In the genomic region with DNA sequence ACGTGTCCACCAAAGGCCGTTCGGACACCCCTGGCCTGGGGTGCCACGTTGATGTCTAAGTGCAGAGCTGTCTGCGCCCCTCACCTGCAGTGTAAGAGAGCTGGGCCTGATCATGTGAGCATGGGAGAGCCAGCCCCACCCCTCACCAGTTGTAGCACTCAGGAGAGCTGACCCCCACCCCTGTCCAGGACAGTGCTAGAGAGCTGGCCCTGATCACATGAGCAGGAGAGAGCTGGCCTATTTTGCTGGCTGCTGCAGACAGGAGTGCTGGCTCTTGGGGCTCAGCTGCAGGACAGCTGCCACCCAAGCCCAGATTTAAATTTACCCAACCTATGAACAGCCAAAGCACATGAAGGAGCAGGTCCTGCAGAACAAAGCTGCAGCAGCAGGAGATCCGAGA, we compare ENCODE assay signal across 20 mouse cellular contexts. TPM values are rescaled to one million over a fixed set of nuclear protein-coding genes. Genes with fewer than 3 reads are reported as not detected.
A peak's percentile ranks its signal among the peaks of the same experiment; 100 is the strongest.
DNase-seq lines count a peak whose midpoint lies in the region; ATAC-seq and TF ChIP-seq lines count a peak whose summit lies in the region.
"Had no signal": no experiment of that assay in that cellular context is flagged by ENCODE, and none has a peak within 500 bp of the region (broad histone marks: within the 10 kb centered on the region; RNA-seq: fewer than 3 reads in every experiment).

No protein-coding gene starts in this region.

- intact Hi-C loops in heart, postnatal 14 days (cut with DNase I) = no loop called here

- ATAC-seq in heart, embryonic 12.5 days (ENCODE audit: insufficient number of reproducible peaks, low FRiP score) = no peak
- ATAC-seq in stomach, embryonic 16.5 days (ENCODE audit: insufficient read depth, low FRiP score) = peak; percentile 25; the same call in 1 of the 2 replicates
- ATAC-seq in stomach, postnatal 0 days (ENCODE audit: low FRiP score, low TSS enrichment) = no peak
- peak; percentile 67 for ATAC-seq in midbrain, embryonic 13.5 days
- no peak for ATAC-seq in megakaryocyte progenitor cell, adult 5-6 weeks (replicated peaks; ENCODE audit: poor library complexity)
- no peak for ATAC-seq in erythroid progenitor cell, adult 5-6 weeks (replicated peaks; ENCODE audit: low FRiP score, poor library complexity, severe bottlenecking)
- ATAC-seq: forebrain, embryonic 14.5 days; intestine, embryonic 16.5 days; lung, postnatal 0 days had no signal

- no peak for DNase-seq in heart, postnatal 14 days
- DNase-seq in stomach, postnatal 0 days (ENCODE audit: low spot score) = no peak
- no peak for DNase-seq in embryo, embryonic 10 days (ENCODE audit: low spot score)
- DNase-seq: cerebellum, adult 11 months; cerebellum, postnatal 36 days; heart, adult 11 months; kidney, postnatal 10 days; liver, embryonic 13.5 days; thymus, postnatal 36 days had no signal

- H3K27me3 ChIP-seq in heart, embryonic 12.5 days (replicated peaks) = no peaks in the 10 kb centered on the region
- H3K27me3 ChIP-seq in stomach, embryonic 16.5 days (ENCODE audit: control insufficient read depth, insufficient read depth, low read length) = no peaks in the 10 kb centered on the region
- no peaks in the 10 kb centered on the region for H3K27me3 ChIP-seq in stomach, postnatal 0 days (ENCODE audit: control insufficient read depth, insufficient read depth, low read length)
- no peaks in the 10 kb centered on the region for H3K27me3 ChIP-seq in midbrain, embryonic 13.5 days
- H3K27me3 ChIP-seq: liver, embryonic 13.5 days; megakaryocyte, embryonic 14.5 days had no signal

- H3K36me3 ChIP-seq in heart, embryonic 12.5 days = peaks cover 19% of the 10 kb centered on the region
- H3K36me3 ChIP-seq in stomach, embryonic 16.5 days (ENCODE audit: control insufficient read depth, insufficient read depth, low read length) = no peaks in the 10 kb centered on the region
- no peaks in the 10 kb centered on the region; the same call in 1 of the 2 replicates for H3K36me3 ChIP-seq in stomach, postnatal 0 days (ENCODE audit: control insufficient read depth, insufficient read depth, low read length)
- no peaks in the 10 kb centered on the region; the same call in 1 of the 2 replicates for H3K36me3 ChIP-seq in midbrain, embryonic 13.5 days
- H3K36me3 ChIP-seq: liver, embryonic 13.5 days had no signal

- no peak for TF ChIP-seq CTCF in stomach, postnatal 0 days (IDR thresholded peaks at IDR 0.05; ENCODE audit: low read depth)

- peak overlapping the region; percentile 25; the same call in 1 of the 2 replicates for H3K27ac ChIP-seq in heart, embryonic 12.5 days (ENCODE audit: poor library complexity, severe bottlenecking)
- H3K27ac ChIP-seq in stomach, embryonic 16.5 days (ENCODE audit: low read length) = no peak overlapping the region
- H3K27ac ChIP-seq in stomach, postnatal 0 days (replicated peaks) = no peak overlapping the region
- H3K27ac ChIP-seq in midbrain, embryonic 13.5 days = no peak overlapping the region

- H3K9ac ChIP-seq in heart, embryonic 12.5 days = no peak overlapping the region
- no peak overlapping the region for H3K9ac ChIP-seq in stomach, embryonic 16.5 days (ENCODE audit: low read length)
- H3K9ac ChIP-seq in stomach, postnatal 0 days (ENCODE audit: low read length) = no peak overlapping the region
- no peak overlapping the region for H3K9ac ChIP-seq in midbrain, embryonic 13.5 days (replicated peaks)
- H3K9ac ChIP-seq: liver, embryonic 13.5 days had no signal

- 77% methylated on average over 6 of the region's 6 CpGs for WGBS in heart, embryonic 12.5 days
- 92% methylated on average over 6 of the region's 6 CpGs for WGBS in stomach, embryonic 16.5 days
- 87% methylated on average over 6 of the region's 6 CpGs for WGBS in stomach, postnatal 0 days
- WGBS in midbrain, embryonic 13.5 days = 88% methylated on average over 6 of the region's 6 CpGs

- peaks cover 45% of the 10 kb centered on the region for H3K4me1 ChIP-seq in heart, embryonic 12.5 days (replicated peaks)
- H3K4me1 ChIP-seq in stomach, embryonic 16.5 days (ENCODE audit: control insufficient read depth, insufficient read depth, low read length) = no peaks in the 10 kb centered on the region
- H3K4me1 ChIP-seq in stomach, postnatal 0 days (replicated peaks; ENCODE audit: control insufficient read depth, insufficient read depth) = no peaks in the 10 kb centered on the region
- peaks cover 14% of the 10 kb centered on the region; the same call in 1 of the 2 replicates for H3K4me1 ChIP-seq in midbrain, embryonic 13.5 days (replicated peaks)

- H3K4me3 ChIP-seq in heart, embryonic 12.5 days = no peak overlapping the region
- no peak overlapping the region for H3K4me3 ChIP-seq in stomach, embryonic 16.5 days (replicated peaks; ENCODE audit: low read length)
- no peak overlapping the region for H3K4me3 ChIP-seq in stomach, postnatal 0 days (ENCODE audit: low read depth, low read length)
- H3K4me3 ChIP-seq in midbrain, embryonic 13.5 days (replicated peaks) = no peak overlapping the region
- H3K4me3 ChIP-seq: liver, embryonic 13.5 days; megakaryocyte, embryonic 14.5 days had no signal

- no peak for TF ChIP-seq EP300 in stomach, postnatal 0 days (optimal IDR thresholded peaks at IDR 0.05)

- no peak overlapping the region for H3K4me2 ChIP-seq in heart, embryonic 12.5 days
- no peak overlapping the region for H3K4me2 ChIP-seq in stomach, embryonic 16.5 days (ENCODE audit: low read depth, low read length)
- no peak overlapping the region for H3K4me2 ChIP-seq in stomach, postnatal 0 days (replicated peaks; ENCODE audit: low read depth)
- H3K4me2 ChIP-seq in midbrain, embryonic 13.5 days (replicated peaks) = no peak overlapping the region
- H3K4me2 ChIP-seq: liver, embryonic 13.5 days had no signal

- no peaks in the 10 kb centered on the region for H3K9me3 ChIP-seq in heart, embryonic 12.5 days (replicated peaks)
- no peaks in the 10 kb centered on the region for H3K9me3 ChIP-seq in stomach, embryonic 16.5 days (replicated peaks; ENCODE audit: control insufficient read depth, low read length)
- H3K9me3 ChIP-seq in stomach, postnatal 0 days (ENCODE audit: control insufficient read depth, low read length) = no peaks in the 10 kb centered on the region
- no peaks in the 10 kb centered on the region for H3K9me3 ChIP-seq in midbrain, embryonic 13.5 days
- H3K9me3 ChIP-seq: liver, embryonic 13.5 days; megakaryocyte, embryonic 14.5 days had no signal

RNA-seq across cellular contexts. Expression of gene Fig4, which starts 57.6 kb away (rescaled TPM):
- 48.1 and 52.5 TPM in 2 replicates for polyA plus RNA-seq in heart, embryonic 12.5 days (2016; fragmentation: Nextera tagmentation; extraction: Ambion mirVana)
- total RNA-seq in heart, postnatal 14 days (2021) = 10 to 100 TPM; 22.6 to 24.3 TPM
- 14.9 and 15.4 TPM in 2 replicates for polyA plus RNA-seq in stomach, embryonic 16.5 days (2015; fragmentation: Nextera tagmentation; extraction: Ambion mirVana)
- polyA plus RNA-seq in stomach, postnatal 0 days (2015; fragmentation: Nextera tagmentation; extraction: Ambion mirVana) = 10.1 and 11.4 TPM in 2 replicates
- 25.9 and 27.9 TPM in 2 replicates for polyA plus RNA-seq in midbrain, embryonic 13.5 days (2015; fragmentation: Nextera tagmentation; extraction: Ambion mirVana)
- 25.5 and 27.1 TPM in 2 replicates for total RNA-seq in megakaryocyte progenitor cell, adult 5-6 weeks (2015)
- total RNA-seq in megakaryocyte progenitor cell, adult 5-6 weeks (2017) = 27.9 and 32.7 TPM in 2 replicates
- total RNA-seq in erythroid progenitor cell, adult 5-6 weeks (2015; ENCODE audit: low replicate concordance) = 14.1 and 18.0 TPM in 2 replicates
- 13.7 and 15.4 TPM in 2 replicates for total RNA-seq in erythroid progenitor cell, adult 5-6 weeks (2017; ENCODE audit: low replicate concordance)

RNA-seq across cellular contexts. Expression of gene Ak9, which starts 58.3 kb away (rescaled TPM):
- 0.14 and 0.26 TPM in 2 replicates for polyA plus RNA-seq in heart, embryonic 12.5 days (2016; fragmentation: Nextera tagmentation; extraction: Ambion mirVana)
- total RNA-seq in heart, postnatal 14 days (2021) = under 1 TPM; 0.05 to 0.07 TPM
- not detected in 2 replicates for polyA plus RNA-seq in stomach, embryonic 16.5 days (2015; fragmentation: Nextera tagmentation; extraction: Ambion mirVana)
- polyA plus RNA-seq in stomach, postnatal 0 days (2015; fragmentation: Nextera tagmentation; extraction: Ambion mirVana) = 0.01 TPM in 1 of 2 replicates, not detected in the other
- polyA plus RNA-seq in midbrain, embryonic 13.5 days (2015; fragmentation: Nextera tagmentation; extraction: Ambion mirVana) = 0.10 and 0.17 TPM in 2 replicates
- total RNA-seq in megakaryocyte progenitor cell, adult 5-6 weeks (2015) = not detected in 2 replicates
- total RNA-seq in megakaryocyte progenitor cell, adult 5-6 weeks (2017) = 0.03 TPM in 1 of 2 replicates, not detected in the other
- total RNA-seq in erythroid progenitor cell, adult 5-6 weeks (2015; ENCODE audit: low replicate concordance) = not detected in 2 replicates
- total RNA-seq in erythroid progenitor cell, adult 5-6 weeks (2017; ENCODE audit: low replicate concordance) = 0.13 TPM in 1 of 2 replicates, not detected in the other
- total RNA-seq: gastrocnemius, adult 18-20 months; heart, postnatal 25 days had no signal
- polyA plus RNA-seq: liver, embryonic 13.5 days had no signal

Comparison
In these comparisons a context has a peak if more than half of its experiments do, and no peak if none do; other contexts are left out.
1. ATAC-seq: peak in stomach, embryonic 16.5 days (single experiment) and midbrain, embryonic 13.5 days (single experiment); none in heart, embryonic 12.5 days (single experiment), stomach, postnatal 0 days (single experiment), megakaryocyte progenitor cell, adult 5-6 weeks (single experiment) and erythroid progenitor cell, adult 5-6 weeks (single experiment).